Mouse (Mus musculus) adrenal gland, postnatal 14 days (tissue): ENCODE data around the gene Rps6kb1. TPM values are rescaled to one million over a fixed set of nuclear protein-coding genes. Genes with fewer than 3 reads are reported as not detected.

ENCODE experiments used
- DNase-seq: peaks from one replicate; pipeline ENCODE4 v3.0.0; 2021; ENCODE audit warnings: mixed read lengths
- total RNA-seq: library from RNA; stranded (reverse); gene quantifications from 2 replicates; pipeline ENCODE4 v1.2.3, GENCODE M21; 2021

The Rps6kb1 gene
- total RNA-seq, 1 experiment from 2014 or later: 39.4 TPM

DNA sequence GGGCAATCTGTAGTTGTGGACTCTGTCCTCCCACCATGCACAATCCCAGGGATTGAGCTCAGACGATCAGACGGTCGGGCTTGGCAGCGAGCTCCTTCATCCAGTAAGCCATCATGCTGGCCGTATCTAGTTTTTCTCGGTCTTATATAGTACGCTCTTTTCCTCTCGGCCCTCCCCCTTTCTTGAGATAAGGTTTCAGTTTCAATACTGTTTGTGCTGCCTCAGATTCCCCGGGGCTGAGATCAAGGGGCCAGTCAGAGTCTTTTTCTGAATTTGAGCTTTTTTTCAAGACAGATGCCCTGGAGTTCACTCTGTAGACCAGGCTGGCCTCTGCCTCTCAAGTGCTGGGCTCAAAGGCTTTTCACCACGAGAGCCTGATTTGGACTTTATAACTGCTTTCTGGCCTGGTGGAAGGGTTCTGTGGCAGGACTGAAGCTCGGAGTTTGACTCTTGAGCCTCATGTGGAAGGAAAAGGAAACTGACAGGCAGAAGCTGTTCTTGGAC lies 36.7 kb upstream of the Rps6kb1 start:
- peak; percentile 36 for DNase-seq

DNA sequence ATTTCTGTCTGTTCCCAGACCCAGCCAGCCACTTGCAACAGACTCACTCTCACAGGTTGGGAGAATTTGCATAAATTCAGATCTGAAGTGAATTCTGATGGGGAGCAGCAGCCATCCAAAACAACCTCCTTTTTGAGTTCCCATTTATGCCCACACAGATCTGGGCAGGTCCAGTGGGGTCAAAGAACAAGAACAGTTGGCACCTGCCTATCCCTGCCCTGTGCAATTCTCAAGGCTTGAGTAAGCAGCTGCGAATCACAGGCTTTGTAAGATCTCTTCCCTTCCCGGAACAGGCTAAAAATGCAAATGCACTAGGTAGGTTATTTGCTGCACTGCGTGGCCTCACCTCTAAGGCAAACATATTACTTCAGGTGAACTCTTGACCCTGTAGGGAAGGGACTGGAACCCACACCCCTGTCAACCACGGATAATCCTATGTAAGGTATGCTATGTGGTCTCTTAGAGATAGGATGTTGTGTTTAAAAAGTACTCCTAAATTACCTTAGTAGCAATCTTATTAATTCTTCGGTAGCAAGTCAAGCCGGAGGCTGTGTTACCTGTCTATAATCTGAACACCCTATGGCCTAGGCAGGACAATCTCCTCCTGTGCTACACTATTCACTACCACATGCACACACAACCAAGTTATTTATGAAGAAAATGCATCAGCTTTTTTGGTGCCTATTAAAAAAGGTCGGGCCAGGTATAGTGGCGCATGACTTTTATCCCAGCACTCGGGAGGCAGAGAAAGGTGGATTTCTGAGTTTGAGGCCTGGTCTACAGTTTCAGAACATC lies 35.9 kb upstream of the Rps6kb1 start:
- DNase-seq: peak; percentile 35

DNA sequence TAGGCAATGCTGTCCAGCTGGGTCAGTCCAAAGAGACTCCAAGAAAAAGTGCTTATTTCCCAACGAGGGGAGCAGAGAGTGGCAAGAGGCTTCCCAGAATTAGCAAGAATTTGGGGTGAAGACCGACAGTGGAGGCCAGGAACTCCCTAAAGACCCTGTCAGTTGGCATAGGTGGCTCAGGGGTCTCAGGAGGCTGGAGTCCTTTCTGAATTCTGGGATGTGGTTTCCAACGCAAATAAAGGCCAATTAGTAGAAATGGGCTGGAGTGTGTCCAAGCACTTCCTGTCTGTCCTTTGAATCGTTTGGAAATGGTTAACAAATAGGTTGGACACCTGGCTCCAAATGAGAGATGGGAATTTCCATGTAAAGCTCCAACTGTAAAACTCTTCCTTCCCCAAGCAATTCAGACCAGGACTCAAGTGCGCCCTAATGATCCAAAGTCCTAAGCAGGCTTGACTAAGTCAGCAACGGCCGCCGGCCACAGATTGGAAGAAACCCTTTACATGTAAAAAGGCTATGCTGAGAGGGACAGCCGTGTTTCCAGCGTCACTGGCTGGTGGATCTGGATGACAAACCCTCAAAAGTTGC lies 35.2 kb upstream of the Rps6kb1 start:
- DNase-seq: no peak

DNA sequence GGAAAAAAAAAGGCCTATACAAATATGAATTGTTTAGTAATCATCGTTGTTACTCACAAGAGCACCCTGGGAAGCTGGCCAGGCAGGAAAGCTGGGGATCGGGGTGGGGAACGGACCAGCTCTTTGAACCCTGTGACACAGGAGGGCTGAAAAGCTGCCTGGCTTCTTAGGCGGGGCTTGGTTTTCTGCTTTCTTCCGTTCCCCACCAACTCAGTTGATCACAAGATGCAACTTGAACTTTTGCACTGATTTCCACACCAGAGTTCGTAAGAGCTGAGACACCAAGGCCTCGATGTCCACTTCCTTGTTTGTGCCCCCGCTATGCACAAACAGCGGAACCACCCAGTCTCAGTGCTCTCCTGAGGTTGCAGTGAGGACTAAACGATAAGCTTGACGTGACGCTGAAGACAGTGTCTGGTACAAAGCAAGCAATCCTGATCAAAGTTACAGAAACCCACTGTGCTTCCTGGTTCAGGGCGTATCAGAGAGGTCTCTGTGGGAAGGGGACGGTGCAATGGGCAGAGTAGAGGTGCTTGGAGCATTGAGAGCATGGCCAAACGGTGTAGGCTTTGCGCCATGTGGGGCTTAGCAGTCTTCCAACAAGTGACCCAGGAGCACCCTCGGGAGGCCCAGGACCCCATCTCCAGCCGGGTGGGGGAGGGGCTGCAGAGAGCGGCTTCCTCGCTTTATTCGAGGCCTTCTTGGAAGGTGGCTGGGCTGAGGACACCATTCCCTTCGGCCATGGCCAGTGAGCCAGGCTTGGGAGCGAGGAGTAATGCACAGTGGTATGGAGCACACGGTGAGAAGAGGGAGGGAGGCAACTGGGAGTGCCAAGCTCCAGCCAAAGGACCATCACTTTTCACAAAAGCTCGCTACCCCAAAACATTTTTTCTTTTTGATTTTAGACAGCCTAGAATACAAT lies 34.5 kb upstream of the Rps6kb1 start:
- DNase-seq: peak; percentile 81

DNA sequence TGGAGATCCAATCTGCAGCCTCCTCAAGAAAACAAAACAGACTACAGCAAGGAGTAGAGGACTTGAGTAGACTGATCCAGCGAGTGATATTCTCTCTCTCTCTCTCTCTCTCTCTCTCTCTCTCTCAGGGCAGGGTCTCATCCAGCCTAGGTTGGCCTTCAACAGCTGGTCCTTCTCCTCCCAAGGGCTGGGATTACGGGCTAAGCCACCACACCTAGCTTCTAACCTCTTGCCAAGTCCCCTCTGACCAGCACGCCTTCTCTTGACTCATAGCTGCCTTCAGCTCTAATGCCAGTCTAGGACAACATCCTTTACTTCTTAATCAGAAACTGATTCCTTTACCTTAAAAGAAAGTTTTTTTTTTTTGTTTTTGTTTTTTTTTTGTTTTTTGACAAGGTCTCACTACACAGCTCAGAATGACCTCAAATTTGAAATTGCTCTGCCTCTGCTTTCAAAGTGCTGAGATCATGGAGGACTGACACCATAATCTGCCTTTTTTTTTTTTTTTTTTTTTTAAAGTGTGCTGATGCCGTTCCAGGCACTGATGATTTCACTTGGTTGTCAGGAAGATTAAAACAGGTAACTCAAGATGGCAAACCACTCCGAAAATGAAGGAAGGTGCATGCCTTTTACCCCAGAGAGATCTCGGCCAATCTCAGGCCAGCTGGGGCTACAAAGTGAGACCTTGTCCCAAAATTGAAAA lies 33.7 kb upstream of the Rps6kb1 start:
- no peak for DNase-seq

DNA sequence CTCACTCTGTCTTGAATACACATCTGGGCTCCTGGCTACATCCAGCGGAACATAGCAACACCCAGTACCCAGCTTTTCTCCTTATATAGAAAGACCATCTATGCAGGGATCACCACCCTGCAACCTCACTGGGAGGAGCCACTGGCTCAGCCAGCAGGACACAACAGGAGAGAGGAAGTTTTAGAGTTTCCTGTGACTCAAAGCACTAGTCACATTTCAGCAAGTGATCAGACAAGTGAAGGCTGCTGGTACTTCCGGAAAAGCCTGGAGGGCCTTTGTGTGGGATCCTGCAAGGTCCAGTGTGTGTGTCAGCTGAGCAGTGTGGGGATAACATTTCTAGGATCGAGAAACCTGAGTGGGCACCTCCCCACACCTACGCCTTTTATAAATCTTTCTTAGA lies 32.6 kb upstream of the Rps6kb1 start:
- peak; percentile 55 for DNase-seq

DNA sequence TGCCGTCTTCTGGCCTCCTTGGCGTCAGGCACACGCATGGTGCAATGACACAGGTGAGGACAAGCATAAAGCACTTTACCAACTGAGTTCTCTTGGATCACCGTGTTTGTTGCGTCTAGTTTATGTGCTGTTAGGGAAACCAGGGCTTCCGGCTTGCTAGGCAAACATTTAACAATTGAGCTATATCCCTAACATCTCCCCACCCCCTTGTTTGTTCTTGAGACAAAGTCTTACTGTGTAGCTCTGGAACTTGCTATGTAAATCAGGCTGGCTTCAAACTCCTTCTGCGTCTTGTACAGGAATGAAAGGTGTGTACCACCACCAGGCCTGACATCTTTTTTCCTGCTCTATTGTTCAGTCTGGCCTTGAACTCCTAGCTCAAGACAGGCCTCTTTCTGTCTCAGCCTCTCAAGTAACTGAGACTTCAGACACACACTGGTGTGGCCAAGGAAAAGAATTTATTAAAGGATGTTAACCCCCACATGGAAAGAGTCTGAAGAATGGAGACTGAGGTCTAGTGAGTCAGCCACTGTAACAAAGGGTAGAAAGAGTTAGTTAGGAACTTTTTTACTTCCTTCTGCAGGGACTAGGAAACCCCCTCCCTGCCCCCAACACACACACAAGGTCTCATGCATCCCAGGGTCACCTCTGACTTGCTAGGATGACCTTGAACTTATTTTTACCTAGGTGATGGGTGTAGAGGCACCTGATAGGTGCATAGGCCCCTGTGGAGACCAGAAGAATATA lies 31.2 kb upstream of the Rps6kb1 start:
- DNase-seq: no peak

DNA sequence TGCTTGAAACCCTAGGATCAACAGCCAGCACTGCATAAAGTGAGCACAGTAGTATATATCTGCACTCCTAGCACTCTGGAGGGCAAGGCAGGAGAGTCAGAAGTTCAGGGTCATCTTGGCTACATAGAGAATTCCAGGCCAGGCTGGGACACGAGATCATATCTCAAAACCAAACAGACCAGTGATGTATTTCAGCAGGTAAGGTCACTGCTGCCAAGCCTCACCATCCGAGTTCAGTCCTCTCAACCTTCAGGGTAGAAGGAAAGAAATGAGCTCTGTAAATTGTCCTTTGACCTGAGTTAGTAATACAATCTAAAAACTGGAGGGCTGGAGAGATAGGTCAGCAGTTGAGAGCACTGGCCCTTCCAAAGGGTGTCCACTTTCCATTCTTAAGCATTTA lies 29.8 kb upstream of the Rps6kb1 start:
- no peak for DNase-seq

DNA sequence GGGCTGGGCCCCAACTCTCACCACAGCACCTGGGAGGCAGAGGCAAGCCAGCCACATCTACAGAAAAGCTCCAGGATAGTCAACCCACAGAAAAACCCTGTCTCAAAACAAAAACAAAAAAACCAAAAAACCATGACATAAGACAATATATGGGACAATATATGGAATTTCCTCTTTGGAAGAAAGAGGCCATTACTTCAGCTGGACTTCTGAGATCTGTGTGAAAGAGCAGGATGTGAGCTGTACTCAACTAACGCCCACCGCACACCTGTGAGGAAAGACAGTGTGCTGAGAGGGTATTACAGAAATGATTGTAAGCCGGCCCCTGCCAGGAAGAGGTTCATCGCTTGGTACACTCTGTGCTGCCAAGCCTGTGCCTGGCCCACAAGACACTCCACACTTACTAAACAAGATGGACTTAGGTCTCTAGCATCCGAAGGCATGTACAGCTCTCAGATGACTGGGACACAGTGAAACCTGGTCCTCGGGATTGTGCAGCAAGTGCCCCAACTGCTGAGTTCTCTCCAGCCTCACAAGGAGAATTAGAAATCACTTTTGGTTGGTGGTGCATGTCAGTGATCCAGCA lies 29.1 kb upstream of the Rps6kb1 start:
- DNase-seq: no peak

DNA sequence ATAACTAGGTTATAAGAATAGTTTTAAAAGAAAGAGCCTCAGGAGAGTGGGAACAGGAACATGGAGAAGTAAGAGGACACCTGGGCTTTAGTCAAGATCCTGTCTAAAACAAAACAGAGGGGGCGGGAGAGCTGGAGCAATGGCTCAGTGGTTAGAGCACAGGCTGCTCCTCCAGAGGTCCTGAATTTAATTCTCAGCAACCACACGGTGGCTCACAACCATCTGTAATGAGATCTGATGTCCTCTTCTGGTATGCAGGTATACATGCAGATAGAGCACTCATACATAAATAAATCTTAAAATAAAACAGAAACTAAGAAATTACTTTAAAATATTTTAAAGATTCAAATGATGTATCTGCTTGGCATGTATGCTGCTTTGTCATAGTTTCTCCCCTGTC lies 28.0 kb upstream of the Rps6kb1 start:
- no peak for DNase-seq

DNA sequence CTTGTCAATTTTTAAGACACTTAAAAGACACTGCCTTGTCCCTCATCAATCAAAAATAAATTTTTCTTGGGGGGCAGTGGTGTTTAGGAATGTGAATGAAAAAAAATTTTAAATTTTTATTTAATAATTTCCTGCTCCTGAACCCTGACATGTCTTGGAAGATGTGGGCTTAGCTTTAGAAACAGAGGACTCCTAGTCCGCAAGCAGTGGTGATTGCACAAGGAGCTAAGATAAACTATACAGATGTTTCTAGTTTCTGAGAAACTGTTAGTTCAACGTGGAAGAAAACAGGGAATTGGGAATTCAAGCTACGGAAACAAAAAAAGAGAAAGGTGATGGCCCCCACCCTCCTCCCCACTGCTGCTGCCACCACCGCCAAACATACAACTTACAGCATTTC lies 27.3 kb upstream of the Rps6kb1 start:
- DNase-seq: no peak

DNA sequence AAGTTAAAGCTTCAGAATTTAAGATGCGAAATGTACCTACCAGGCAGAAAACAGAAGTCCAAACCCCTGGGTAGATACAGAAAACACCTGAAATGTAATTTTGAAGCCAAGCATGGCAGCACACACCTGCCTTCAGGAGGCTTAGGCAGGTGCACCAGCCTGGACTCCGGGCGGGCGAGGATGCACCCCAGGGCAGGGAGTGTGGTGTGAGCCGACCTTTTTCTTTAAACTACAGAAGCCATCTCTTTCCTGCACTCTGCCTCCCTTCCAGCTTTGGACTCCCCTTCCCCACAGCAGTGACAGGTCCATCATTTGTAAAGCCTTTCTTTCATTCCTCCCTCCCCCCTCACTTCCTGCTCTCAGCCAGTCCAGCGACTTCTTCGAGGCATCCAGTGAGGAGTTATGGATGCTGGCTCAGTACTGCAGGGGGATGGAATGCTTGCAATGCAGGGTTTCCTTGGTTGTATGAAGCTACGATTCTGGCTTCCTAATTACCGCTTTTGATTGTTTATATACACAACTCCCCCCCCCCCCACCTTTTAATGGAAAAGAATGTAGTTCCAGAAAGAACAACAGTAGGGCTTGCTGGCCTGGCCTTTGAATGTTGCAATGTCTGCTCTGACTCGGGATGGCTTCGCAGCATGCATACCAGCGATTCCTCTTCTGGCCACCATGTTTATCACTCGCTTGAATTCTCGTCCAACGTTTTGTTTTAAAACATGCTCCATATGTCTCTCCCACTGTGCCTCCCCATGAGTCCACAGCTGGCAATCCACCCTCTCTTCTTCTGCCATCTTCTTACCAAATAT lies 26.6 kb upstream of the Rps6kb1 start:
- no peak for DNase-seq

DNA sequence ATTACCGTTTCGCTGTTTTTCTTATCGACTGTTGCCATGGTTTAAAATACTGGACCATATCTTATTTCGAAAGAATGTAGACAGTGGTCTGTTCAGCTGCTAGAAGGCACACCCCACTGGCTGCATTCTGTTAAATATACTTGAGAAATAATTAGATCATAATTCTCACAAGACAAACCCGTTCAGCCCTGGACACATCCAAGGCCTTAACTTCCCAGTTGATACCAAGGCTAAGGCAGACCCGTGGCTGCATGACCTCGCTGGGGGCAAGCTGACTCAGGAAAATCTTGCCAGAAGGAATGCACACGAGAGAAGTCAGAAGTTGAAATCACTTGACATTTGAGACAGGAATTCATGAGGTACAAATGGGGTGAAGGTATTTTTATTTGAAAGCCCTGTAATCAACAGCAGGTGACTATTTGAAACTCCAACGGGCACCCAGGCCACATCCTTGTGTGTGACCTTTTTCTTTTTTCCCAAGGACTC lies 25.7 kb upstream of the Rps6kb1 start:
- DNase-seq: peak; percentile 64

DNA sequence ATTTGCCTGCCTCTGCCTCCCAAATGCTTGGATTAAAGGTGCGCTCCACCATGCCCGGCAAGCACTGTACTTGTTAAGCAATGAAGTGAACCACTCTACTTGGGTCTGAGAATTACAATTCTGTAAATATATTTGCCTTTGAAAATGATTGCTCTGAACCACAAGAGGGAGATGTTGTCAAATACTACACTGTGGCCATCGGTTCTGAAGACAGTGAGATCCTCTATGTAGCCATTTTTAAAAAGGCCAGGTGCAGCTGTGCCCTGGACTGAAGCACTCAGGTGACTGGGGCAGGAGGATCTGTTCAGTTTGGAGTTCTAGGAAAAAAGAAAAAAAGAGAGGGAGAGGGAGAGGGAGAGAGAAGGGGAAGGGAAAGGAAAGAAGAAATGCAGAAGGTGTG lies 23.8 kb upstream of the Rps6kb1 start:
- DNase-seq: peak; percentile 30

DNA sequence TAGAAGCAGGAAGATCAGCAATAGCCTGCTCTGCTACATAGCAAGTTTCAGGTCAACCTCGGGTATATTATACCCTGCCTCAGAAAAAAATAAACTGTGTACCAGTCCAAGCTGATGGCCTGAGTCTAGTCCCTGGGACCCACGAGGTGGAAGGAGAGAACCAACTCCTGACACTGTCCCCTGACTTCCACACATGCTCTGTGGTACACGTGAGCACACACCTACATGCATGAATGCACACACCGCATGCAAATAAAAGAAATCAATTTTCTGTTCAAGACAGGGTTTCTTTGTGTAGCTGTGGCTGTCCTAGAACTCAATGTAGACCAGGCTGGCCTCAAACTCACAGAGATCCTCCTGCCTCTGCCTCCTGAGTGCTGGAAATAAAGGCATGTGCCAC lies 13.7 kb upstream of the Rps6kb1 start:
- DNase-seq: no peak

DNA sequence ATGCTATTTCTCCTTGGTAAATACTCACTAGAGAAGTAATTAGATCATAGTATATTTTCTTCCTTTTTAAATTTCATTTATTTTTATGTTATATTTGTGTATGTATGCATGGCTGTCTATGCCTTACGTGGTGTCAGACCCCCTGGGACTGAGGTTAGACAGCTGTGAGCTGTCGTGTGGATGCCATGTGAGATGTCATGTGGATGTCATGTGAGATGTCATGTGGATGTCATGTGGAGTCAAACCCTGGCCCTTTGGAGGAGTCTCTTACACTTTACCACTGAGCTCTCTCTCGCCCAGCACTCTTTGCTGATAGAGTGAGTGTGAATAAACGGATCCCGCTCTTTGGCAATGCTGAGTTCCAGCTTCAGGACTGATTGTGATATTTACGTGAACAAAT lies 8.9 kb upstream of the Rps6kb1 start:
- DNase-seq: no peak

DNA sequence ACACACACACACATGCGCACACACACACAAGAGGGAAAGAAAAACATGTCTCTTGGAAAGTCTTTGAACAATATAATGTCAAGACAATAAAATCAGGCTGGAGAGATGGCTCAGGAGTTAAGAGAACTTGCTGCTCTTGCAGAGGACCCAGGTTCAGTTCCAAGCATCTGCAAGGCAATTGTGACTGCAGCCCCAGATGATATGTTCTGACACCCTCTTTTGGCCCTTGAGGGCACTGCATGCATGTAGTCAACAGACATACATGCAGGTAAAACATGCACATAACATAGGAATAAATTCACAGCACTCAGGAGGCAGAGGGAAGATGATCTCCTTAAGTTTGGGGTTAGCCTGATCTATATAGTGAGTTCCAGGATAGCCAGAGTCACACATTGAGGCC lies 2.8 kb upstream of the Rps6kb1 start:
- DNase-seq: no peak

DNA sequence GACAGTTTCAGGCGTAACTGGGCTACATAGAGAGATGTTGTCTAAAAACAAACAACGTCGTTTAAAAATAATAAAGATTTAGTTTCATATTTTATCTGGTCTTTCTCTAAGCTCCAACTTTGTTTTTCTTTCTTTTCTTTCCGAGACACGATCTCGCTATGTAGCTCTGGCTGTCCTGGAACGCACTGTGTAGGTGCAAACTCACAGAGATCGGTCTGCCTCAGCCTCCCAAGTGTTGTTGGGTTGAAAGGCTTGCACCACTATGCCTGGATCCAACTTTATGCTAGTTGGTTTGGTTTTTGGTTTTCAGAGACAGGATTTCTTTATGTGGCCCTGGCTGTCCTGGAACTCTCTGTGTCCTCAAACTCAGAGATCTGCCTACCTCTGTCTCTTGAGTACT lies 951 bp upstream of the Rps6kb1 start:
- no peak for DNase-seq

DNA sequence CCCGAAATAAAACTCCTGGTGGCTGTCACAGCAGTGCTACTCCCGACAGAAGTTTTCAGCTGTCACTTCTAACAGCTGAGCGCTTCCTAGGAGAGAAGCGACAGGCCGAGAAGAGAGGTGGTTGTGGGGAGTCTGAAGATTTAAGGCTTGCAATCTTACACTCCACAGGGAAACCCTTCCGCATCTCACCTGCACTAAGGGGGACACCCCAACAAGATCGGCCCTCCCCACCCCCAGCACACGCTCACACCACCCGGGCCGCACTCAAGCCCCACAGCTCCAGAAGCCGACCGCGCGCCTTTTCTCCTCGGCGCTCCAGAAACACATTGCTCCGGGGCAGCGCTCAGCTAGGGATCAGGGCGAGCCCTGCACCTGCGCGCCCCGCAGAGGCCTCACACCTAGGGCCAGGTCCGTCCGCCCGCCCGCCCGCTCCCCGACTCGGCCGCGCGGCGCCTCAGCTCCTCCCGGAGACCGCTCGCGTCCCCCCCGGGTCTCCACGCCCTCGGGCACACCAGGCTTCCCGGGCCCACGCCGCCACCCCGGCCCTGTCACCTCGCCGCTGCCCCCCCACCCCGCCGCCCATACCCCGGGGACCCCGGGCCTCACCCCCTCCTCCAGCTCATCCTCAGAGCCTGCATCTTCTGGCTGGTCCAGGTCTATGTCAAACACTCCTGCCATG lies 506 bp downstream of the Rps6kb1 start:
- no peak for DNase-seq
